Mouse (Mus musculus) neural tube, embryonic 11.5 days (tissue): ENCODE results near the gene Hic2. TPM values are rescaled to one million over a fixed set of nuclear protein-coding genes. Genes with fewer than 3 reads are reported as not detected.

Source experiments
- ATAC-seq: fragments of 200-750 bp; cut with Nextera tagmentation; 2 replicates; pipeline ENCODE4 v1.8.0; 2017; ENCODE audit warnings: moderate number of reproducible peaks, mild to moderate bottlenecking, moderate TSS enrichment, moderate library complexity; ENCODE audit not compliant: insufficient read depth, low FRiP score, low TSS enrichment
- DNase-seq: peaks from one replicate; pipeline ENCODE4 v3.0.0-alpha.2; 2015; ENCODE audit warnings: low spot score
- H3K27ac ChIP-seq: fragments of 300-500 bp; sonication (generic); 2 replicates; pipeline ENCODE4 v1.5.1; 2014; ENCODE audit warnings: low read depth, mild to moderate bottlenecking, low read length
- H3K27me3 ChIP-seq: fragments of 300-500 bp; sonication (generic); 2 replicates; pipeline ENCODE4 v1.6.1; 2014; ENCODE audit warnings: mild to moderate bottlenecking, low read length, mixed read lengths; ENCODE audit not compliant: control insufficient read depth, insufficient read depth
- H3K36me3 ChIP-seq: fragments of 300-500 bp; sonication (generic); 2 replicates; pipeline ENCODE4 v1.6.1; 2014; ENCODE audit warnings: mild to moderate bottlenecking, low read length, moderate library complexity, mixed read lengths; ENCODE audit not compliant: control insufficient read depth, insufficient read depth
- H3K4me1 ChIP-seq: fragments of 300-500 bp; sonication (generic); 2 replicates; pipeline ENCODE4 v1.6.1; 2014; ENCODE audit warnings: low read length, mixed read lengths; ENCODE audit not compliant: control insufficient read depth, insufficient read depth
- H3K4me2 ChIP-seq: fragments of 300-500 bp; sonication (generic); 2 replicates; pipeline ENCODE4 v1.6.1; 2014; ENCODE audit warnings: low read depth, mild to moderate bottlenecking, moderate library complexity
- H3K4me3 ChIP-seq: fragments of 300-500 bp; sonication (generic); 2 replicates; pipeline ENCODE4 v1.5.1; 2014; ENCODE audit warnings: low read depth, low read length
- H3K9ac ChIP-seq: fragments of 300-500 bp; sonication (generic); 2 replicates; pipeline ENCODE4 v1.6.1; 2014; ENCODE audit warnings: mild to moderate bottlenecking, low read length
- H3K9me3 ChIP-seq: fragments of 300-500 bp; sonication (generic); 2 replicates; pipeline ENCODE4 v1.6.1; 2016; ENCODE audit warnings: low read length; ENCODE audit not compliant: control insufficient read depth
- WGBS: fragments of 180-500 bp; shearing (Covaris S2); extraction: QIAGEN DNeasy Blood & Tissue Kit; methylation state at CpG from one replicate; pipeline ENCODE4 v1.1.7; 2014; 5-methylcytosine and 5-hydroxymethylcytosine counted together
- polyA plus RNA-seq: library from polyadenylated mRNA; unstranded; fragments of >200 nt; fragmentation: Nextera tagmentation; extraction: Ambion mirVana; gene quantifications from 2 replicates; pipeline ENCODE4 v1.2.1, GENCODE M21; 2014

Hic2 gene
- polyA plus RNA-seq, 1 experiment from 2014 or later, result 11.2 TPM

DNA sequence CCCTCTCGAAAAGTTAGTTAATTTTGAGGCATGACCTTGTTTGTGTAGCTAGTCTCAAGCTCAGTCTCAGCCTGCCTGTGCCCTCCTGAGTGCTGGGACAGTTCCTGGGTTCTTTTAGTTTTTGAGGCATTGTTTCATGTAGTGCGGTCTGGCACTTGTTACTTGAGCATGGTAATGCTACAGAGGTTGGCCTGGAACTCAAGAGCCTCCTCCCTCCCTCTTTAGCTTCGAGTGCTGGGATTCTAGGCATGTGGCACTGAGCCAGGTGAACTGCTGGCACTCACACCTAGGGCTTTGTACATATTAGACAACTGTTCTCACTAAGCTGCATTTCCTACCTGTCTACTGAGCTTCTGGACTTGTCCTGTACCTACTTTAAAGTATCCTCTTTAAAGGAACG, 14.4 kb downstream of the Hic2 start:
- no peak for ATAC-seq
- H3K4me1 ChIP-seq, result peaks cover 4% of the 10 kb centered on the region
- no peak overlapping the region for H3K27ac ChIP-seq

GRCm38 (mm10) chr16:17249135-17249534, 15.8 kb downstream of the Hic2 start:
- WGBS, result 82% methylated on average over 6 of the region's 6 CpGs
- H3K27ac ChIP-seq, result no peak overlapping the region
- H3K9me3 ChIP-seq, result no peaks in the 10 kb centered on the region
- H3K9ac ChIP-seq, result no peak overlapping the region
- H3K27me3 ChIP-seq, result no peaks in the 10 kb centered on the region
- H3K36me3 ChIP-seq, result no peaks in the 10 kb centered on the region
- H3K4me1 ChIP-seq, result peaks cover 15% of the 10 kb centered on the region
- H3K4me3 ChIP-seq, result no peak overlapping the region
- H3K4me2 ChIP-seq, result no peak overlapping the region
- ATAC-seq (no peak), DNase-seq (no peak)

More for the DNA sequence above, 14.4 kb downstream of the Hic2 start:
- no peak overlapping the region for H3K9ac ChIP-seq
- no peak for DNase-seq
- H3K9me3 ChIP-seq, result no peaks in the 10 kb centered on the region
- no peak overlapping the region for H3K4me3 ChIP-seq
- H3K27me3 ChIP-seq, result no peaks in the 10 kb centered on the region
- WGBS, result 91% methylated on average over 4 of the region's 4 CpGs
- H3K4me2 ChIP-seq, result no peak overlapping the region
- no peaks in the 10 kb centered on the region for H3K36me3 ChIP-seq

DNA sequence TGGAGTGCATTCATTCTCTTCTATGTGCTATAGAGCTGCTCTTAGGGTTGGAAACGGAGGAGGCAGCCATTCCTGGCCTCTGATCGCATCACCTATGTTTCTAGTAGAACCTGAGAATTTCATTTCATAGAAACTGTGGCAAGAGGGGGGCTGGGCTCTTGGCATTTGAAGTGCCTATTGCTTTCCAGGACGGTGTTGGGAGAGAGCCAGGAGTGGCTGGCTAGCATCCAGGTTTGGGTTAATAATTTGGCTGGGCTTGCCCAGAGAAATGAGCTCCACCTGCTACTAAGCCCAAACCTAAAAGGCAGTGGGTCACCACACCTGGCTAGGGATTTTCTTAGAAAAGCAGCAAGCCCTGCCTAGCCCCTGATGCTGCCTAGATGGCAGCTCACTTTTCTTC, 18.2 kb downstream of the Hic2 start:
- no peak overlapping the region for H3K27ac ChIP-seq
- H3K9me3 ChIP-seq, result no peaks in the 10 kb centered on the region
- 87% methylated on average over 3 of the region's 3 CpGs for WGBS
- H3K4me3 ChIP-seq, result no peak overlapping the region
- peaks cover 15% of the 10 kb centered on the region for H3K4me1 ChIP-seq
- H3K9ac ChIP-seq, result no peak overlapping the region
- H3K36me3 ChIP-seq, result peaks cover 2% of the 10 kb centered on the region; the same call in 1 of the 2 replicates
- no peak overlapping the region for H3K4me2 ChIP-seq
- H3K27me3 ChIP-seq, result no peaks in the 10 kb centered on the region
- ATAC-seq (no peak), DNase-seq (no peak)

GRCm38 (mm10) chr16:17252086-17252726, 18.8 kb downstream of the Hic2 start:
- 74% methylated on average over 3 of the region's 3 CpGs for WGBS
- no peak overlapping the region for H3K27ac ChIP-seq
- no peak for ATAC-seq

GRCm38 (mm10) chr16:17252841-17253240, 19.5 kb downstream of the Hic2 start:
- no peaks in the 10 kb centered on the region for H3K9me3 ChIP-seq
- ATAC-seq (no peak), DNase-seq (no peak)
- no peak overlapping the region for H3K27ac ChIP-seq
- 68% methylated on average over 7 of the region's 7 CpGs for WGBS
- peaks cover 15% of the 10 kb centered on the region for H3K4me1 ChIP-seq
- H3K36me3 ChIP-seq, result peaks cover 7% of the 10 kb centered on the region
- no peaks in the 10 kb centered on the region for H3K27me3 ChIP-seq
- H3K9ac ChIP-seq, result no peak overlapping the region
- H3K4me2 ChIP-seq, result no peak overlapping the region
- no peak overlapping the region for H3K4me3 ChIP-seq

More at GRCm38 (mm10) chr16:17252086-17252726, 18.8 kb downstream of the Hic2 start:
- Histone ChIP-seq H3K4me1 (peaks cover 15% of the 10 kb centered on the region), H3K9me3 (no peaks in the 10 kb centered on the region), H3K4me2 (no peak overlapping the region), H3K36me3 (peaks cover 2% of the 10 kb centered on the region; the same call in 1 of the 2 replicates), H3K27me3 (no peaks in the 10 kb centered on the region), H3K4me3 (no peak overlapping the region), H3K9ac (no peak overlapping the region)
- DNase-seq, result no peak

- H3K36me3 ChIP-seq, result peaks cover 17% of the 10 kb centered on the region
- H3K9me3 ChIP-seq, result no peaks in the 10 kb centered on the region
- no peak overlapping the region for H3K9ac ChIP-seq
- ATAC-seq (no peak), DNase-seq (no peak)
- no peak overlapping the region for H3K4me2 ChIP-seq
- H3K27ac ChIP-seq, result no peak overlapping the region; the same call in none of the 2 replicates
- WGBS, result 19% methylated on average over 4 of the region's 4 CpGs
- H3K27me3 ChIP-seq, result no peaks in the 10 kb centered on the region
- peaks cover 15% of the 10 kb centered on the region for H3K4me1 ChIP-seq
- no peak overlapping the region for H3K4me3 ChIP-seq
Measured at GRCm38 (mm10) chr16:17254005-17254597, 20.7 kb downstream of the Hic2 start.

DNA sequence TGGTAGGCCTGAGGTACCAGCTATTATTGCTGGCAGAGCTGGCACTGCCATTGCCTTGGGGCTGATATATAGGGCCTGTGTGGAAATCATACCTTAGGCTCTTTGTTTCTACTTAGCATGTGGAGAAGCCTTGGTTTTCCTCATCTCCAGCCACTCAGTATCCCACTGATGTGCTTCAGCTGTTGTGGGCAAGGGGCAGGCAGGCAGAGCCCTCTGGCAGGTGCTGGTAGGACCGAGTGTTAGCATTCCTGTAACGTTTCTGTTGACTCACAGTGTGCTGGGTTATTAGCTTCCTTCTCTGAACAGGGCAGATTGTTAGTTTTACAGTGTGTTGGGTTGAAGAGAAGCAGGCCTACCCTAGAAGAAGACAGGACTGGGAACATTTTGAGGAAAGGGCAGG, 21.9 kb downstream of the Hic2 start:
- H3K9me3 ChIP-seq, result no peaks in the 10 kb centered on the region
- H3K4me2 ChIP-seq, result no peak overlapping the region
- 83% methylated on average over 2 of the region's 2 CpGs for WGBS
- H3K4me3 ChIP-seq, result no peak overlapping the region
- ATAC-seq, result no peak
- no peak for DNase-seq
- H3K9ac ChIP-seq, result no peak overlapping the region
- no peaks in the 10 kb centered on the region for H3K27me3 ChIP-seq
- H3K4me1 ChIP-seq, result peaks cover 15% of the 10 kb centered on the region
- H3K36me3 ChIP-seq, result peaks cover 18% of the 10 kb centered on the region
- H3K27ac ChIP-seq, result no peak overlapping the region

GRCm38 (mm10) chr16:17257359-17257821, 24.0 kb downstream of the Hic2 start:
- DNase-seq, result no peak
- no peaks in the 10 kb centered on the region for H3K27me3 ChIP-seq
- H3K9me3 ChIP-seq, result no peaks in the 10 kb centered on the region
- H3K9ac ChIP-seq, result no peak overlapping the region
- no peak overlapping the region for H3K4me3 ChIP-seq
- no peak for ATAC-seq
- H3K4me2 ChIP-seq, result no peak overlapping the region
- peaks cover 18% of the 10 kb centered on the region for H3K36me3 ChIP-seq
- 92% methylated on average over 9 of the region's 9 CpGs for WGBS
- no peak overlapping the region for H3K27ac ChIP-seq
- peaks cover 15% of the 10 kb centered on the region for H3K4me1 ChIP-seq

DNA sequence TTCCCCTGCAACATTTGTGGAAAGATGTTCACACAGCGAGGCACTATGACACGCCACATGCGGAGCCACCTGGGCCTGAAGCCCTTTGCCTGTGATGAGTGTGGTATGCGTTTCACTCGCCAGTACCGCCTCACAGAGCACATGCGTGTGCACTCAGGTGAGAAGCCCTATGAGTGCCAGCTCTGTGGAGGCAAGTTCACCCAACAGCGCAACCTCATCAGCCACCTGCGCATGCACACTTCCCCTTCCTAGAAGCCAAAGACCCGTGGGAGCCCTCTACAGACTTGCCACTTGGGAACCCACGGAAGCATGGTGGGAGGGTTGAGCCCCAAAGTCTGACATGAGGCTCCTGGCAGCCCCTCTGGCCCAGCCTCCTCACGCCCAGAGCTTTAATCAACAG, 25.5 kb downstream of the Hic2 start:
- WGBS, result 96% methylated on average over 12 of the region's 12 CpGs
- peaks cover 18% of the 10 kb centered on the region for H3K36me3 ChIP-seq
- H3K9me3 ChIP-seq, result no peaks in the 10 kb centered on the region
- DNase-seq, result no peak
- H3K27me3 ChIP-seq, result no peaks in the 10 kb centered on the region
- H3K4me3 ChIP-seq, result no peak overlapping the region
- H3K4me2 ChIP-seq, result no peak overlapping the region
- ATAC-seq, result no peak
- no peak overlapping the region for H3K9ac ChIP-seq
- H3K27ac ChIP-seq, result no peak overlapping the region
- peaks cover 3% of the 10 kb centered on the region for H3K4me1 ChIP-seq
